Mouse (Mus musculus): ENCODE measurements around the gene Lrba.

DNA sequence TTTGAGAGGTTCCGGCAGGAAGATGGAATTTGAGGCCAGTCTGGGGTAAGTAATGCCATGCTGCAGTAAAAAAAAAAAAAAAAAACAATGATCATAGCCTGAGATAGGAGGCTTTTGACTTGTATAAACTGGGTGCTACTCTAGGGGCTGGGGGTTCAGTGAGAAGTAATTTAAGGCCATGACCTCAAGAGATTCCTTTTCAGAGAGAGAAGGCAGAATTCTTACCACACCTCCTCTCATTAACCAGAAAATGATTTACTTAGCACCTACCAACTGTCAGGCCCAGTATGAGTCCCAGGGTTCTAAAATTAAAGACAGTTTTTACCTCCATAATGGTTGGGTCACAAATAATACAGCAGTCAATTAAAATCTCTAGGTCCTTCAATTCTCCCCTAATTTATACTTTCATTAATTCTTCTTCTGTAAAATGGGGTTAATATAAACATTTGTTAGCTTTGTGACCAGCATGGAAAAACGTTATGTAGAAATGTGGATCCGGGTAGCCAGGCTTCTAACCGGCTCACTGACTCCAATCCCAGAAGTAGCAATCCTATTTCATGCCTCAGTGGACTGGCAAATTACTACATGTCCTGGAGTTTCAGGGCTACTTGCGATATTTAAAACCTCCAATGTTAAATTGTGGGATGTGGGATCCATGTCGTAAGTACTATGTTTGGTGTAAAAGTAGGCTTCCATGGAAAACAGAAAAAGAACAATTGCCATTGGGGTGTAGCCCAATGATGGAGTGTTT lies 19.7 kb upstream of the Lrba start:
- TF ChIP-seq ZMIZ1 (IDR thresholded peaks at IDR 0.05; ENCODE audit: low read depth, low read length) (no peak), CTCF (conservative IDR thresholded peaks at IDR 0.05 in 1 of 2, IDR thresholded peaks at IDR 0.05 in 1 of 2; ENCODE audit: low read depth in 2 of 2, low read length in 2 of 2) (no peak), E2F4 (IDR thresholded peaks at IDR 0.05; ENCODE audit: insufficient replicate concordance, low read depth, low read length) (no peak), GABPA (IDR thresholded peaks at IDR 0.05; ENCODE audit: insufficient replicate concordance, low read depth, low read length) (no peak), NELFE (IDR thresholded peaks at IDR 0.05; ENCODE audit: low read depth, low read length) (no peak), NRF1 (IDR thresholded peaks at IDR 0.05; ENCODE audit: low read depth, low read length) (no peak), EP300 (IDR thresholded peaks at IDR 0.05; ENCODE audit: low read length) (no peak), CHD1 (IDR thresholded peaks at IDR 0.05; ENCODE audit: low read depth, low read length) (no peak), POLR2A (IDR thresholded peaks at IDR 0.05; ENCODE audit: low read depth, low read length) (no peak), JUND (conservative IDR thresholded peaks at IDR 0.05; ENCODE audit: low read depth, low read length) (no peak), USF1 (IDR thresholded peaks at IDR 0.05; ENCODE audit: low read depth, low read length) (no peak), SMC3 (IDR thresholded peaks at IDR 0.05; ENCODE audit: low read depth, low read length) (no peak), USF2 (conservative IDR thresholded peaks at IDR 0.05; ENCODE audit: low read depth, low read length) (no peak), UBTF (IDR thresholded peaks at IDR 0.05; ENCODE audit: low read depth, low read length) (no peak)

Measured in CH12.LX (cell line).